Mouse (Mus musculus) hindbrain, postnatal 0 days (tissue): ENCODE results near the gene Hoxa13. TPM values are rescaled to one million over a fixed set of nuclear protein-coding genes. Genes with fewer than 3 reads are reported as not detected.

Source experiments
- ATAC-seq: fragments of 200-750 bp; cut with Nextera tagmentation; 2 replicates; pipeline ENCODE4 v1.8.0; 2017; ENCODE audit warnings: mild to moderate bottlenecking, moderate TSS enrichment, moderate library complexity
- DNase-seq: peaks from one replicate; pipeline ENCODE4 v3.0.0-alpha.2; 2015; ENCODE audit warnings: low spot score
- H3K27ac ChIP-seq: fragments of 300-500 bp; sonication (generic); 2 replicates; pipeline ENCODE4 v1.5.1; 2014; ENCODE audit warnings: mild to moderate bottlenecking
- H3K27me3 ChIP-seq: fragments of 300-500 bp; sonication (generic); 2 replicates; pipeline ENCODE4 v1.6.1; 2014; ENCODE audit warnings: low read length, mixed read lengths; ENCODE audit not compliant: insufficient read depth
- H3K36me3 ChIP-seq: fragments of 300-500 bp; sonication (generic); 2 replicates; pipeline ENCODE4 v1.6.1; 2014; ENCODE audit warnings: low read length, mixed read lengths; ENCODE audit not compliant: insufficient read depth
- H3K4me1 ChIP-seq: fragments of 300-500 bp; sonication (generic); 2 replicates; pipeline ENCODE4 v1.6.1; 2014; ENCODE audit warnings: antibody characterized with exemption, low read length, mixed read lengths; ENCODE audit not compliant: insufficient read depth
- H3K4me2 ChIP-seq: fragments of 300-500 bp; sonication (generic); 2 replicates; pipeline ENCODE4 v1.6.1; 2014; ENCODE audit warnings: low read depth, mild to moderate bottlenecking, low read length, moderate library complexity, mixed read lengths
- H3K4me3 ChIP-seq: fragments of 300-500 bp; sonication (generic); 2 replicates; pipeline ENCODE4 v1.5.1; 2014; ENCODE audit warnings: low read length
- H3K9ac ChIP-seq: fragments of 300-500 bp; sonication (generic); replicated peaks from 2 replicates; pipeline ENCODE4 v1.6.1; 2014; ENCODE audit warnings: mild to moderate bottlenecking, low read length, moderate library complexity, mixed read lengths
- H3K9me3 ChIP-seq: fragments of 300-500 bp; sonication (generic); 2 replicates; pipeline ENCODE4 v1.6.1; 2016; ENCODE audit warnings: low read length, mixed read lengths
- CTCF ChIP-seq: IDR thresholded peaks from 2 replicates; pipeline ENCODE4 v1.5.1; 2016; ENCODE audit warnings: antibody characterized with exemption, control low read depth, low read depth
- WGBS: fragments of 180-500 bp; shearing (Covaris S2); extraction: QIAGEN DNeasy Blood & Tissue Kit; methylation state at CpG from one replicate; pipeline ENCODE4 v1.1.7; 2014; 5-methylcytosine and 5-hydroxymethylcytosine counted together
- polyA plus RNA-seq: library from polyadenylated mRNA; unstranded; fragments of >200 nt; fragmentation: Nextera tagmentation; extraction: Ambion mirVana; gene quantifications from 2 replicates; pipeline ENCODE4 v1.2.1, GENCODE M21; 2015
- total RNA-seq: library from RNA; depleted of rRNA; stranded (reverse); fragments of >200 nt; gene quantifications from 2 replicates; pipeline ENCODE4 v1.2.3, GENCODE M21; 2014

The Hoxa13 gene
- total and polyA plus RNA-seq, 2 experiments from 2014 or later = not detected

DNA sequence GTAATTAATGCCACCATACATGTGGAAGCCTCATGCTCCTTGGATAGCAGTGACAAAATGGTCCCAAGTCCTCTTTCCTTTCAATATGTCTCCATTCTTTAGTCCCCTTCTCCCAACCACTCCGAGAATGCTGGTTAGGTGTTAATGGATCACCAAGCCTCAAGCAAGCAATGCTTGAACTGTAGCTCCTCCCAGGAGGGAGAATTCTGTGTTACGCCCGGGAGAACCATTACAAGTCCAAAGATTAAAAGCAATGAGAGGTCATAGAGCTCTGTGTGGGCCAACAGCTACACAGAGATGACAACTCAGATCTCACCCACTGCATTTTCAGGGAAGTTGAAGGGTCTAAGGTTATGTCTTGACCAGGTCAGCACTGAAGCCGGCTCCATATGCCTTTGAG lies 37.8 kb upstream of the Hoxa13 start:
- peaks cover 42% of the 10 kb centered on the region for H3K27me3 ChIP-seq
- no peaks in the 10 kb centered on the region for H3K4me1 ChIP-seq
- no peak overlapping the region for H3K4me3 ChIP-seq
- no peak for TF ChIP-seq CTCF
- H3K27ac ChIP-seq = no peak overlapping the region
- no peaks in the 10 kb centered on the region for H3K9me3 ChIP-seq
- DNase-seq (no peak), ATAC-seq (no peak)
- H3K36me3 ChIP-seq = no peaks in the 10 kb centered on the region
- no peak overlapping the region for H3K9ac ChIP-seq
- no peak overlapping the region for H3K4me2 ChIP-seq
- 86% methylated on average over 4 of the region's 4 CpGs for WGBS

DNA sequence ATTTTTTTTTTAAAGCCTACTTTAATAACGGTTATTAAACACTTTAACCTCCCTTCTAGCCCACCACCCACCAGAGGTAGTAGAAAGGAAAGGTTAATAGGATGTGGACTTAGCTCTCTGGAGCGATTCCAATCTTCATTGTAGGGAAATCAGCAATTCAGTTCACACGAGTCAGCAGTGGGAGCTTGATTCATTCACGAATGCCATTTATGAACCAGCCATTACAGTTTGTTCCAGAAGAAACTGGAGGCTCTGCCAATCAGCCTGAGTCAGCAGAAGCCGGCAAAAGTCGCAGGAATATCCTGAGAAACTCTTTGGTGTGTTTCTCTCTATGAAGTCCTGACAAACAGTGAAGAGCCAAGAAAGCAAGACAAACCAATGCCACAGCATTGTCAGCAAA lies 33.9 kb upstream of the Hoxa13 start:
- DNase-seq (no peak), ATAC-seq (no peak)
- no peaks in the 10 kb centered on the region for H3K36me3 ChIP-seq
- no peak overlapping the region for H3K9ac ChIP-seq
- no peaks in the 10 kb centered on the region for H3K4me1 ChIP-seq
- WGBS = 63% methylated on average over 6 of the region's 6 CpGs
- H3K9me3 ChIP-seq = no peaks in the 10 kb centered on the region
- no peak overlapping the region for H3K27ac ChIP-seq
- H3K27me3 ChIP-seq = peaks cover 70% of the 10 kb centered on the region
- H3K4me3 ChIP-seq = no peak overlapping the region
- no peak overlapping the region for H3K4me2 ChIP-seq
- no peak for TF ChIP-seq CTCF

DNA sequence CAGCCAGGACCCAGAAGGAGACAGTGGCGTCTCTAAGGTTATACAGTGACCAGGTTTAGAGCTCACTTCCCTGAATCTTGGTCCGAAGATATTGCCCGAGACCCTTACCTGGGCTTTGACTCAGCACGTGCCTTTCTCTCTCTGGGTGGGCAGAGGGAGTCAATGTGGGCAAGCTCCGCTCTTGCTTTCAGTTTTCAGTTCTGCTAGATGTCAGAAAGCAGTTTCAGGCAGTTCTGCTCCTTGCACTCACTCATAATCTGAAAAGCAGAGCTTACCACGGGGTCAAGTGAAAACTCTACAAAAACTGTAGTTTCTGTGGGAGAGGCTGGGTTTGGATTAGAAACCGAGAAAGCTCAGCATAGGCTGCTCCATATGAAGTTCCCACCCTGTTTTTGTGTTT lies 31.6 kb upstream of the Hoxa13 start:
- 60% methylated on average over 7 of the region's 7 CpGs for WGBS

DNA sequence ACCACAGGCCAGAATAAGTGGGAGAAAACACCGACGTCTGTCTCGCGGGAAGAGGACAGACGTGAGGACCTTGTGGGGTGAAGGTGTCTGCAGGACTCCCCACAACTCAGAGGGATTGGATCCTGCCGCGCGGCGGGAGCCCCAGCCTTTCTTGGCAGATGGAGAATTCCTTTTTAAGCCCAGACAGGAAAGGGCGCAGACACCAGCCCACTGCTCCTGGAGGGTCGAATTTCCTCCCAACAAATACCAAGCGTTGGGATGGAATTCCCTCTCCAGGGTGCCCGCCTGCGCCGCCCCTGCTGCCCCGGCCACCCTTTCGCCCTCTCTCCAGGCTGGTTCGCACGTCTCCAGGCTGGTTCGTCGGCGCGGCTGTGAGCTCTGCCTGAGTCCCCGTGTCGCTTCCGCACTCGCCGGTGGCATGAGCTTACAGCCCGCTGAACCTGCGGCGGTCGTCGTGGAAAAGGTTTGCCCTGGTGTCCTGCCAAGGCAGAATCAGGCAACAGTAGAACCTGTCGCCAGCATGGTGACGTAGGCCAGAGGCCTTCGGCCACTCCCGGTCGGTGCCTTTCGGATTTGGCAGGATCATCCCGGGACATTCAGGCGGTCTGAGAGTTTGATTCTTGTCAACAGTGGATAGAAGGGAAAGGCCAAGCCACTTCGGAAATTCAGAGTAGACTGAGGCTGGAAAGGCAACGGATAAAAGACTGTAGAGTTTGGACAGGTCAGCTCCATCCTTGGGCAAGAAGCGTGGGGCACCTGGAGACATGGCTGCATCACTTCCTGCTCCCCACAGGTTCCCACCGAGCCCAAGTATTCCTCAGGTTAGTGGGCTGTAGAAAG lies 30.6 kb upstream of the Hoxa13 start:
- Histone ChIP-seq H3K4me2 (peak overlapping the region; percentile 24; the same call in 1 of the 2 replicates), H3K27ac (no peak overlapping the region), H3K27me3 (peaks cover 83% of the 10 kb centered on the region), H3K36me3 (no peaks in the 10 kb centered on the region), H3K9ac (no peak overlapping the region), H3K4me1 (no peaks in the 10 kb centered on the region), H3K4me3 (0 out of 2 replicates have a peak overlapping the region, but pooled peaks have one; percentile 6), H3K9me3 (no peaks in the 10 kb centered on the region)
- no peak for TF ChIP-seq CTCF
- no peak for ATAC-seq
- WGBS = 2% methylated on average over 45 of the region's 45 CpGs
- DNase-seq = no peak

More for the DNA sequence above, 31.6 kb upstream of the Hoxa13 start:
- H3K4me1 ChIP-seq = no peaks in the 10 kb centered on the region
- no peak overlapping the region for H3K4me2 ChIP-seq
- H3K27me3 ChIP-seq = peaks cover 79% of the 10 kb centered on the region
- ATAC-seq (no peak), DNase-seq (no peak)
- H3K9me3 ChIP-seq = no peaks in the 10 kb centered on the region
- H3K27ac ChIP-seq = no peak overlapping the region
- no peak overlapping the region for H3K4me3 ChIP-seq
- TF ChIP-seq CTCF = no peak
- H3K36me3 ChIP-seq = no peaks in the 10 kb centered on the region
- H3K9ac ChIP-seq = no peak overlapping the region

DNA sequence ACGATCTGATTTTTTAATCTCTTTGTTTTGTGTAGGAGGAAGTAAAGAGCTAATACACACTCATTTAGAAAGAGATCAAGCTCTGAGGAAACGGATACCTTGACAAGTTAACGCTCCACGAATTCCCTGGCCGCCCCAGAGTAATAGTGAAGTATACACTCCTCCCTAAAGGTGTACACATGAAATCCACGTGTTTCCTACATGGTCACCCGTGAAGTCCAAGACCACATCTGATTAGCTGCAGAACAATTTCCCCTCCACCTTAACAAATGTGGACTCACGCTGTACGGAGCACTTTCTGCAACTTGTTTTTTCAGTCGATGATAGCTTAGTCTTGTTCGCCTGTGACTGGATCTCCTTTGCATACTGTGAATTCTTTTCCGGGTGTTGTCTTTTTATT lies 29.5 kb upstream of the Hoxa13 start:
- TF ChIP-seq CTCF = no peak
- no peak overlapping the region for H3K9ac ChIP-seq

DNA sequence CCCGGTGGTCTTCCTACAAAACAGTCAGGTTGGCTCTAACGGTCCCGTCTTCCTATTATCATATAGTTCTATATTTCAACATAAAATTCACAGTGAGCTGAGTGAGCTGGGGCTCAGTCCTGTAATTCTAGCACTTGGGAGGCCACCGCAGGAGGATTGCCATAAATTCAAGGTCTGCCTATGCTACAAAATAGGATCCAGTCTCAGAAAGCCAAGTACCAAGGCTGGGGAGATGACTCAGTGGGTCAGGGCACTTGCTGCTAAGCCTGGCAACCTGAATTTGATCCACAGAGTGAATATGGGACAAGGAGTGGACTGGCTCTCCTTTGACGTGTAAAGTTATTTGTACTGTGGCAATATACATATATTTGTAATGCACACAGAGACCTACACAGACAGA lies 23.2 kb upstream of the Hoxa13 start:
- WGBS = 88% methylated on average over 5 of the region's 5 CpGs
- H3K9me3 ChIP-seq = no peaks in the 10 kb centered on the region
- H3K4me2 ChIP-seq = no peak overlapping the region
- ATAC-seq (no peak), DNase-seq (no peak)
- H3K27me3 ChIP-seq = peaks cover 24% of the 10 kb centered on the region
- no peak overlapping the region for H3K27ac ChIP-seq
- H3K4me3 ChIP-seq = no peak overlapping the region
- no peak overlapping the region for H3K9ac ChIP-seq
- H3K36me3 ChIP-seq = no peaks in the 10 kb centered on the region
- no peaks in the 10 kb centered on the region for H3K4me1 ChIP-seq
- TF ChIP-seq CTCF = no peak

More for the DNA sequence above, 29.5 kb upstream of the Hoxa13 start:
- H3K4me1 ChIP-seq = no peaks in the 10 kb centered on the region
- no peaks in the 10 kb centered on the region for H3K9me3 ChIP-seq
- ATAC-seq = no peak
- H3K4me3 ChIP-seq = no peak overlapping the region
- no peak for DNase-seq
- peaks cover 77% of the 10 kb centered on the region for H3K27me3 ChIP-seq
- no peak overlapping the region for H3K4me2 ChIP-seq
- H3K36me3 ChIP-seq = no peaks in the 10 kb centered on the region
- H3K27ac ChIP-seq = no peak overlapping the region
- 24% methylated on average over 12 of the region's 12 CpGs for WGBS

DNA sequence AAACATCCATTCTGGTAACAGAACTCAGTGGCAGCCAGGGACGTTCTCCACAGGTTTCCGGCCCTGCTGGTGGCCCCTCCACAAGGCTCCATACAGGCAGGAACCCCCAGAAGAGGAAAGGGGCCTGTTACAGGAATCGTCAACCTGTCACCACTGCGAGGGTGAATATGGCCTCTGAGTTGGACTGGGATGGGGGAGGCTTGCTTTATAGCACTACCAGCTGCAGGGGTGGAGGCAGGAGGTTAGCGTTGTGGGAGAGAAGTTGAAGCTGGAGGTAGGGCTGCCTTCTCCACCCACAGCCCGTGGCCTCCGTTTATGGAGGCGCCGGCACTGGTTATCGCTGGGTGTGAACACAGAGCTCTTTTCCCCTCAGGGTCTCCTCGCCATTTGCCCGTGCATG lies 20.4 kb upstream of the Hoxa13 start:
- 68% methylated on average over 12 of the region's 12 CpGs for WGBS
- Histone ChIP-seq H3K27ac (no peak overlapping the region), H3K4me2 (no peak overlapping the region), H3K27me3 (peaks cover 23% of the 10 kb centered on the region), H3K9ac (no peak overlapping the region), H3K4me3 (no peak overlapping the region), H3K36me3 (no peaks in the 10 kb centered on the region), H3K4me1 (no peaks in the 10 kb centered on the region), H3K9me3 (no peaks in the 10 kb centered on the region)
- ATAC-seq (no peak), DNase-seq (no peak)
- TF ChIP-seq CTCF = no peak
